Mouse (Mus musculus) activated CD4-positive, CD25-positive, alpha-beta regulatory T cell, adult 4 months (primary cell): ENCODE data around the gene Poll. TPM values are rescaled to one million over a fixed set of nuclear protein-coding genes. Genes with fewer than 3 reads are reported as not detected.

Source experiments
- ATAC-seq: one replicate; pipeline ENCODE4 v1.8.0; 2017
- polyA plus RNA-seq, 2 experiments: library from polyadenylated mRNA; unstranded; fragments of 100-300 nt; shearing (Covaris generic); gene quantifications; one replicate each; pipeline ENCODE4 v1.2.1; 2017

Gene Poll
- polyA plus RNA-seq, 2 experiments from 2014 or later, result 16.2 to 31.6 TPM

DNA sequence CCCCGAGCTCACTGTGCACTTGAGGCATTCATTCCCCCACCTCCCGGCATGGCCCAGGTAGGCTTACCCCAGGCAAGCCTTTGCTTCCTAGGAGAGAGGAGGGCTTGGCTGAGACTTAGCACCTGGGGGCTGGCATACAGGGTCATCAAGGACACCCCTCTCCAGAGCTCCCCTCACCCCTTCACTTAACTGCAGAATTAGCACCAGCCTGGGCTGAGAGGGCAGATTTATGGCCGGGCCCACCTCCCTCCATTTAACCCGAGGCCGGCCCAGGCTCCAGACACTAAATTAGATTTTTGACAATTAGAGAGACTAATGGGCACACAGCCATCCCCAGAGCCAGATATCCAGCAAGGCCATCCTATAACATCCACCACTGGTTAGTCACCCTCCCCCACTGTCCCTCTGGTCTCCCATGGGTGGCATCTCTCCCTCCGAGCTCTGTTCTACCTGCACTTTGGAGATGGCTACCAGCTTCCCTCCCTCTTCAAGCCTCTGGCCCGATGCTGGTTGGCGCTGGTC, 25.1 kb downstream of the Poll start:
- no peak for ATAC-seq

- no peak for ATAC-seq
These were observed 26.7 kb downstream of the Poll start for GRCm38 (mm10) chr19:45533617-45534016.

GRCm38 (mm10) chr19:45531554-45531953, 28.8 kb downstream of the Poll start:
- ATAC-seq, result no peak

DNA sequence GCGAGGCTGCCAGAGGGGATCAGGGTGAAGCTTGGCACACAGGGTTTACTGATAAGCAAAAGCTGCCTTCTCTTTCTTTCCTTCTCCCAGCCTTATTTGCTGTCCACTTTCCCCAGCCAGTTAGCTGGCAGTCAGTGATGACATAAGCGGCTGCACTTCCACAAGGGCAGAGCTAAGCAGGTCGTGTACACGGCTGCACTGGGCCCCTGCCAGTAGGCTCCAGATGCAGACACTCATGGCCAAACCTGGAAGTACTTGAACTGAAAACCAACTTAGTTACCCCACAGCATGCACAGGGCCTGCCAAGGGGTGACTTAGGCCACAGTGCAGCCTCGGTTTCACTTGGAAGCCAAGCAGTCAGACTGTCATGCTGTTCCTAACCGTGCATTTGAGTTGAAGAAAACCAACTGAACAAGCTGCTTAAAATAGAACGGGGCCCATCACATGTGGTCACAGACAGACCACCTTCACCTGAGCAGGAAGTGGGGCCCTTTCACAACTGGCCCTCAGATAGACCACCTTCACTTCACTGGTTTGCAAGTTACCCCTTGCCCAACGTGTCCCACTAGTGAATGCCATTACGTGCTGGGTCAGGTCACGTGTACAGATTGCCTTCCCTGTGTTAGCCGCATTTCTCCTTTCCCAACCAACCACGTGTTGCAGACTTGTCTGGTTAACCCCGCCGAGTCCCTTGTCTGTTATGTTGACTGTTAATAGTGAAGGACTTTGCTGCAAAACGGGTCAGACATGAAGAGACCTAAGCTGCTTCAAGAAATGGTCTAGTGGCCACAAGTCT, 29.9 kb downstream of the Poll start:
- no peak for ATAC-seq

GRCm38 (mm10) chr19:45529294-45529693, 31.0 kb downstream of the Poll start:
- no peak for ATAC-seq

GRCm38 (mm10) chr19:45527931-45528534, 32.3 kb downstream of the Poll start:
- peak; percentile 52 for ATAC-seq

DNA sequence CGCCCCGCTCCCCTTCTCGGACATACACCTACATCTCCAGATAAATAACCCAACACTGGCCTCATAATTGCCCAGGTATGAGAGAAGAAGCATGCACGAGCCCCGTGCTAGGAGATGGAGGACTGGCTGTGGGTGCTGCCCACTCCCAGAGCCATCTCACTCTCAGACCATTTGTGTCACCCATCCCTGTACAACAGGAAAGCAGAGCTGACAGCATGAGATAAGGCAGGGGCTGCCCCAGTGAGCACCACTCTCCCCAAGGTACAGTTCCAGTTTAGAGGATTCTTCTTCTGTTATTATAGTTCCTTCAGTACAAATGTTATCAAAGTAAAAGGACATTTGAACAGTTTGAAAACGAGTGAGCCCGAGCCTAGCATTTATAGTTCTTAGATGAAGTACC, 32.9 kb downstream of the Poll start:
- ATAC-seq, result no peak

- no peak for ATAC-seq
These were observed 44.1 kb downstream of the Poll start for GRCm38 (mm10) chr19:45516264-45516663.

- no peak for ATAC-seq
These were observed 45.0 kb downstream of the Poll start for GRCm38 (mm10) chr19:45515341-45515740.

GRCm38 (mm10) chr19:45511406-45511805, 48.9 kb downstream of the Poll start:
- ATAC-seq, result no peak

GRCm38 (mm10) chr19:45510680-45511079, 49.7 kb downstream of the Poll start:
- no peak for ATAC-seq

DNA sequence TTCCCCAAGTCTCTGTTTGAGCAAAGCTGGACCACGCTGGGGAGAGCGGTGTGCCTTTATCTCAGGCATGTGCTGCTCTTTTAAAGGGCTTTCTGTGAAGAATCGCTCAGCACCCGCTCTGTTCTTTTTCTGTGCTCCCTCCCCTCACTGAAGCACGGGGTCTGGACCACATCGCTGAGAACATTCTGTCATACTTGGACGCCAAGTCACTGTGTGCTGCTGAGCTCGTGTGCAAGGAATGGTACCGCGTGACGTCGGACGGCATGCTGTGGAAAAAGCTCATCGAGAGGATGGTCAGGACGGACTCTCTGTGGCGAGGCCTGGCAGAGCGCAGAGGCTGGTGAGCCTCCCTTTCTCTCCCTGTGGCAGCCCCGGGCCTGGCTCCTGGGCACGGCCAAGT, 52.8 kb downstream of the Poll start:
- no peak for ATAC-seq

GRCm38 (mm10) chr19:45505446-45505845, 54.9 kb downstream of the Poll start:
- ATAC-seq, result no peak

Other genes starting within 250 kb of the Poll start
- 10 to 100 TPM; 22.0 to 33.4 TPM for gene Btrc, start 196.8 kb downstream of the Poll start, polyA plus RNA-seq
- 10 to 100 TPM; 65.5 to 69.1 TPM for gene Gm17018, start 84 bp upstream of the Poll start, polyA plus RNA-seq
- 10 to 100 TPM; 10.1 to 16.2 TPM for gene Fbxw4, start 99.8 kb upstream of the Poll start, polyA plus RNA-seq
- gene Fgf8, start 182.4 kb upstream of the Poll start, polyA plus RNA-seq, result not detected
- 10 to 100 TPM; 26.7 to 70.7 TPM for gene Npm3, start 189.1 kb upstream of the Poll start, polyA plus RNA-seq
- gene Mgea5, start 223.3 kb upstream of the Poll start, polyA plus RNA-seq, result 100 to 1,000 TPM; 146 to 151 TPM